Mouse (Mus musculus) splenic B cell, adult 2 months (primary cell): ENCODE results near the gene Manf.

Source experiments
- DNase-seq: peaks from one replicate; pipeline ENCODE4 v3.0.0-alpha.2; 2011; ENCODE audit warnings: low read depth, low spot score
- H3K27me3 ChIP-seq: 2 replicates; pipeline ENCODE4 v1.6.1; 2012; ENCODE audit warnings: mild to moderate bottlenecking, low read length, moderate library complexity, mixed read lengths; ENCODE audit not compliant: control insufficient read depth, poor library complexity, insufficient read depth, severe bottlenecking
- H3K36me3 ChIP-seq: 2 replicates; pipeline ENCODE4 v1.6.1; 2012; ENCODE audit warnings: mild to moderate bottlenecking, low read length, moderate library complexity, mixed read lengths; ENCODE audit not compliant: control insufficient read depth, poor library complexity, insufficient read depth, severe bottlenecking

Gene Manf

DNA sequence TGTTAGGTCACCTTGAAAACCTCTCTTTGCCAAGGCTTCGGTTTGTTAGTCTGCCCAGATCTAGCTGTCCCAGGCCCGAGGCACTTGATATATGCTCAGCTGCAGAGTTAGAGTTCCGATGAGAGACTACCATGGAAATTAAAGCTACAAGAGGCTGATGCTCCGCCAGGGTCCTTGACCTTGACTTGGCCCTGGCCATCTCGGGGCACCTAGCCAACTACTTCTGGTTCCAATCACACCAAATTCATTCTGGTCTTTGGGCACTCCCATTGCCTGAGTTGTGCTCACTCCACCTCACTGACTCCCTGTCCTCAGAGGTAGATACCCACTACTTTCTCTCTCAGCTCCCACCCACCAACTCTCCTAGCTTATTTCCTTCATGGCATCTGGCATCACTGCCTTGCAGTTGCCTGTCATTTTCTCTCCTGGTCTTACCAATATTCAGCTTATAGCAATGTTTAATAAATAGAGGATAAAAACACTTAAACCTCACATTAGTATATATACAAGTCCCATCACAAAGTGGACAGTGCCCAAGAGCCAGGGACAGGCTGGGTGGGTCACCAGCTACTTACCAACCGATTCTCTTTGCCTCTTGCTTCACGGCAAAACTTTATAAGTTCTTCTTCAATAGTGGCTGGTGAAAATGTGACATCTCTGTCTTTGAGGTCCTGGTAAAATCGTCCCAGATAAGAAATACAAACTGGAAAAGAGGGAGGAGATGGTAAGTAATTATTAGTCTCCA, 1.1 kb downstream of the Manf start:
- Histone ChIP-seq H3K27me3 (no peaks in the 10 kb centered on the region), H3K36me3 (peaks cover 3% of the 10 kb centered on the region)
- DNase-seq, result no peak

DNA sequence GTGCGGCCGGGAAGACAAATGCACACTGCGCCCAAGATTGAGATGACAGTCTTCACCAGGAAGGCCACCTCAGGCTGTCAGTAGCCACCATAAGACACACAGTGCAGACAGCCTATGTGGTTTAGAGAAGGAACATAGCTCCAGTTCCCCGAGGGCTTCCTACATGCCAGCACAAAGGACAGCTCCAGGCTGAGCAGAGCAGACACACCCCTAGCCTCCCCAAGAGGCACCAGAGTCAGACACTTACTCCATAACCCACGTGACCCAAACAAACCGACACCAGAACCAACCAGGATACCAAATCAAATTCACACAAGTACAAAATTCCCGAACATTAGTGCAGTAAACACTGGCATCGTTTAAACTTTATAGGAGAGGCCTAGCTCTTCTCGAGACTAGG, 2.5 kb downstream of the Manf start:
- peaks cover 3% of the 10 kb centered on the region for H3K36me3 ChIP-seq
- no peak for DNase-seq
- no peaks in the 10 kb centered on the region for H3K27me3 ChIP-seq

DNA sequence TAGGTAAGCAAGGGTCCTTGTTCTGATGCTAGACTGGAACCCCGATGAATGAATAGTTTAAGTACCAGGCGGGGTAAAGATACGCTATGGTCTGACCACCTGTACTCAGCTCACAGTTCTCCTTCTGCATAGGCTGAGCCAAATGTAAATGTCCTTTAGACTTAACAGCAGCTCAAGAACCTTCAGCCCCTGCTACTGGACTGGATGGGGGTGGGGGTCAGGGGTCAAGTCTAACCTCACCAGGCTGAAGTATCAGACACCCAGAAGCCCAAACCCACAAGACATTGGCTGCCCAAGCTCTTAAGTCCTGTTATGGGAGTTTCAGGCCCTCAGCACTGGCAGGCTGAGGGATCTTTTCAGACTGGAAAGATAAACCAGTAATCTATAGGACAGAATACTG, 3.4 kb downstream of the Manf start:
- no peak for DNase-seq

DNA sequence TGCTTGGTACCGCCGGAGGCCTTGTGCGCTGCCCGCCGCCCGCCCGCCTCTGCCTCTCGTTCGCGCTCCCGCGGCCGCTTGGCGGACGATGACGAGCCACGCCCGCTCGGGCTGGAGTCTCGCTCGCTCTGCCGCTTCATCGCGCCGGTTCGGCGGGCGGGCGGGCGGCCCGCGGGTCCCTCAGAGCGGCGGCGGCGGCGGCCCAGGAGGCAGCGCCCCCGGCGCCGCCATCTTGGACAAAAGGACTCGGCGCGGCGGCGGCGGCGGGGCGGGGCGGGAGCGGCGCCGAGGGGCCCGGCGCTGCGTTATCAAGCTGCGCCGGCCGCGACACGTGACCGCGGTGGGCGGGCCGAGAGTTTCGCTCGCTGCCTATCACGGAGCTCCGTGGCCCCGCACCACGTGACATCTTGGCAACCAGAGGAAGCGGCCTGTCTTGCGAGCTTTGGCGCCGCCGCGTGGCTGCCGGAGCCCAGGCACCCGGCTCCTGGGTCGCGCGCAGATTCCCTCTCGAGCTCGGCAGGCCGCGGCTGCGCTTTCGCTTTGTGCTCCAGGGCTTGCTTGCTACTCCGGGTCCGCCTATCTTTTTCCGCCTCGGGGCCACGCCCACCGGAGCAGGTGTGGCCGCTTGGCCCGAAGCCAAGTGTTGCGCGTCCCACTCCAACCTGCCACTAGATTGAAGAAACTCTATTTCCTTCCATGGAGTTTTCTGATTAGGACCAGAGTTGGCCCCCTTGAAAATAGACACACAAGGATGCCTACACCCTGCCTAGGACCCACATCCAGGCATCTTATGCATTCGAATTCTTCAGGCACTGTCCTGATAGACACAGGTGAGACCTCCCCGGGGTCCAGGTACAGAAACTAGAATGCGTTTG, 4.7 kb downstream of the Manf start, which contains the start of gene Rbm15b:
Rbm15b (minus strand) TSS at position 601 of the 875 bp plus-strand sequence.
- peak; percentile 99 for DNase-seq
- H3K27me3 ChIP-seq, result no peaks in the 10 kb centered on the region
- H3K36me3 ChIP-seq, result peaks cover 6% of the 10 kb centered on the region

More for the DNA sequence above, 3.4 kb downstream of the Manf start:
- H3K27me3 ChIP-seq, result no peaks in the 10 kb centered on the region
- peaks cover 6% of the 10 kb centered on the region for H3K36me3 ChIP-seq

DNA sequence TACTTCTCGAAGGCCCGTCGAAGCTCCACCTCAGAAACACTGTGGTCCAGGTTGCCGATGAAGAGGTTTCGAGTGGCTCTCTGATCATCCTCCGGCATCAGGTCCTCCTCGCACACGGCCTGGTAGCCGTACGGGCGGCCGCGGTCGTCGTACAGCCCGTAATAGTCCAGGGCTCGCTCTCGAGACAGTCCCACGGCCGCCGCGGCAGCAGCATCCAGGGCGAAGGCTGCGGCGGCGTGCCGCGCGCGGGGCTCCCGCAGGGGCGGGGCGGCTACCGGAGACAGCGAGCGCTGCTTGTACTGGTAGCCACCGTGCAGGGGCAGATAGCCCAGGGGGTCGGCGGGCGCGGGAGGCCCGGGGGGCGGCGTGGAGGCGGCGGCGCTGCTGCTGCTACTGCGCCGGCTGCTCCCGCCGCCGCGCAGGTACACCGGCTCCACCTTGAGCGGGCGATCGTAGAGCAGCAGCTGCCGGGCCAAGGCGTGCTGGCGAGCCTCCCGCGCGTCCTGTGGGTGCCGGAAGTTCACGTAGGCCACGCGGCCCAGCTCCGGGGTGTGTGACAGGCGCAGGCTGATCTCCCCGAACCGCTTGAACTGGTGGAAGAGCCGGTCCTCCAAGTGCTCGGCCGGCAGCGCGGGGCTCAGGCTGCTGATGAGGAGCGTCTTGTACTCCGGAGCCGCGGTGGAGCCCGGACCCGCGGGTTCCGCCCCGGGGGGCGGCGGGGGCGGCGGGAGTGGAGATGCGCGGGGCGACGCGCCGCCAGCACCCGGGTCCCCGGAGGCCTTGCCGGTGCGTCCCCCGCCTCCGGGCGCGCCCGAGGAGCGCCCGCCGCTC, 5.7 kb downstream of the Manf start:
- Histone ChIP-seq H3K27me3 (no peaks in the 10 kb centered on the region), H3K36me3 (peaks cover 7% of the 10 kb centered on the region)
- DNase-seq, result peak; percentile 62

DNA sequence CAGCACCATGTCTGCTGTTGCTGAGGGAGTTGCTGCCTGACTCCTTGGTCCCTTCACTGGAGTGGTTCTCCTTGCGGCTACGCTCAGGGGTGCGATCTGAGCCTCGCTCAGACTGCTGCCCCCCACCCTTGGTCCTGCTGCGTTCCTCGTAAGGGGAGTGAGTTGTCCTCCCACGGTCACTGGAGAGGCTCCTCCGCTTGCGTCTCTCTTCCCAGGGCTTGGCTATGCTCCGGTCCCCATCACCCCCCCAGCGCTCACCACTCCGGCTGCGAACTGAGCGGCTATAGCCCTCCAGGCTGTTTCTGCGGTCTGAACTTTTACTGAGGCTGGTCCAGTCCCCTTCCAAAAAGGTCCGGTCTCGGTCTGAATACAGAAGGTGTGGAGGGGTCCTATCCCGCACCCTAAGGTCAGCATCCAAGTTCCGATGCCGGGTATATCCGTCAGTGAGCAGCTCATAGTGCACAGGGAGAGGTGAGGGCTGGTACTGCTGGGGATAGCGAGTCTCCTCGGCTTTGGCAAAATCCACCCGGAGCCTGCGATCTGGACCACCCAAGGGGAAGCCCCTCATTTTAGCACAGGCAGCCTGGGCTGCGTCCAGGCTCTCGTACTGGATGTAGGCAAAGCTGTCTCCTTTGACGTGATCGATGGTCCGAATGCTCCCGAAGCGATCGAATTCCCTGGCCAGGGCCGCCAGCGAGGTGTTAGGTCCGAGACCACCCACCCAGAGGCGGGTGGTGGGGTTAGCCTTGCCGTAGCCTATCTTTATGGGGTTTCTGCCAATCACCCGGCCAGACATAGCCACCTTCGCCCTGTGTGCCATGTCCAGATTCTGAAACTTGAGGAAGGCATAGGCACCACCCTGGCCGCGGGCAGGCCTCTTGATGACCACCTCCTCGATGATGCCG, 6.5 kb downstream of the Manf start:
- peaks cover 6% of the 10 kb centered on the region for H3K36me3 ChIP-seq
- H3K27me3 ChIP-seq, result no peaks in the 10 kb centered on the region
- DNase-seq, result no peak

DNA sequence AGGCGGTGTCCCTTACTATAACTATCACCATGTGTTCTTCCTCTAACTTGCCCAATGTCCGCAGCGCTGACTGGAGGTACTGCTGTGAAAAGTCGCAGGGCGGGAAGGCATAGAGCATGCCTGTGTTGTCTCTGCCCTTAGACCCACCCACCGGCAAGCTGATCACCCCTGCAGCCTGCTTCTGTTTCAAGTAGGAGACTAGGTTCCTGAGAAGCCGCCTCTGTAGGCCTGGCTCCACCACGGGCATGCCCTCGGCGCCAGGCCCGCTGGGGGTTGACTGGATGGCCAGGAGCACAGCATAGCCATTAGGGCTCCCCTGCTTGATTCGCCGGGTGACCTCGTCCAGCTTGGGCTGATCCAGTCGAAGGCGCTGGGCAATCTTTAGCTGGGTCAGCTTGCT, 7.5 kb downstream of the Manf start:
- Histone ChIP-seq H3K36me3 (peaks cover 11% of the 10 kb centered on the region), H3K27me3 (no peaks in the 10 kb centered on the region)
- no peak for DNase-seq

DNA sequence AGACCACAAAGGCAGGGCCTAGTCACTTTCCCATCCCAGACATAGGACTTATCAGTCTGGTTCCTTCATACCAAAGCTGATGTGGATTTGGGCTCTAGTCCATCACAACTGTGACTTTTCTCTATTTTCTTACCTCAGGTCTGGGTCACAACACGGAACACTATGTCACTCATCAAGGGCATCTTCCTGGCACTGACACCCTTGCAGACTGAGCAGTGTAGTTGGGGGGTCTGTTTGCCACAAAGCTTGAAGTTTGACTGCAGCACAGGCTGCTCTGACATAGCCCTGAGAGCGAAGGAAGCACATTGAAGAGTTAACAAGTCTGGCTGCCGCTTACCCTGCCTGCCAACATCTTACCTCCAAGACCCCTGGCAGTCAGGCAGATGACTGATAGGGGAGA, 8.7 kb downstream of the Manf start:
- Histone ChIP-seq H3K36me3 (peaks cover 20% of the 10 kb centered on the region), H3K27me3 (no peaks in the 10 kb centered on the region)
- no peak for DNase-seq

DNA sequence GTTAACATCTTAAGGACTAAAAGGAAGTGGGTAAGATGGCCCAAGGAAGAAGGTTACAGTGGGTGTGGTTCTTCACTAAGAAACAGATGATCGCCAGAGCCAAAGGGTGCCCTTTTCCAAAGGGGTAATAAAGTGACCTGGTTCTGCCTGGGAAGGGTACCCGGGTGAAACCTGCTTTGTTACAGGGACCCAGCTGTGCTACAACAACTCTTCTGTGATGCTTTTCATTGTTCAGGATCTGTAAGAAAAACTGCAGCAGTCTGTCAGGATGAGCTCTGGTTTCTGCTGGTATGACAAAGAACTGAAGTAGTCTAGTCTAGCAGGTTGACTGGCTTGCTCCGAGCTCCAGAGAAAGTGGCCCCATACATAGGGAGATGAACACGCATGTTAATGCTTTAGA, 9.6 kb downstream of the Manf start:
- H3K27me3 ChIP-seq, result no peaks in the 10 kb centered on the region
- H3K36me3 ChIP-seq, result peaks cover 20% of the 10 kb centered on the region
- DNase-seq, result no peak

DNA sequence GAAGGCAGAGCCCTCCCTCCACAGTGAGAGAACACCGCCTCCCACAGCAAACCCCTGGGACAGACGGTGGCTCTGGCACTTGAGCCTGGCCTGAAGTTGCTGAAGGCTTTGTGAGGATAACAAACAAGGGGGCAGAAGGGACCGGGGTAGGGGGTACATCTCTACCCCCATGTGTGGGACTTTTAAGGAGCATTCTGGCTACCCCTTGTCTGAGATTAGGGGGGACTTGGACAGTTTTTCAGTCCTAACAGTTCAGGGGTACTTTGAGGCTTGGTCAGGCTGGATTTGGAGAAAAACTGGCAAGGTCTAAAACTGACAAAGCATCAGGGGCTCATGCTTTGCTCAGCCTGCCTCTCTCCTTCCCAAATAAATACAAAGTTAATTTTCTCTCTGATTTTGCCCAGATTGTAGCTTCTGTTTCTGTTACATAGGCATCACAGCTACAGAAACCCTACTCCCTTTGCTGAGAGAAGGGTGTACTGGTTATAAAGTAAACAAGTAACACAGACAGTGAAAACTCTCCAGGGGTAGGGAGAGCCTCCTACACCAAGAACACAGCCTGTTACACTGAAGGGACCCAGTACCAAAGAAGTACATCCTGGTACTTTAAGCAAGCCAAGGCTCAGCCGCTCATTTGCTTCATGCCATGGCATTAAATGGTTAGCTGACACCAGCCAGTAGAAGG, 10.6 kb downstream of the Manf start:
- H3K36me3 ChIP-seq, result peaks cover 20% of the 10 kb centered on the region
- no peaks in the 10 kb centered on the region for H3K27me3 ChIP-seq
- DNase-seq, result no peak

DNA sequence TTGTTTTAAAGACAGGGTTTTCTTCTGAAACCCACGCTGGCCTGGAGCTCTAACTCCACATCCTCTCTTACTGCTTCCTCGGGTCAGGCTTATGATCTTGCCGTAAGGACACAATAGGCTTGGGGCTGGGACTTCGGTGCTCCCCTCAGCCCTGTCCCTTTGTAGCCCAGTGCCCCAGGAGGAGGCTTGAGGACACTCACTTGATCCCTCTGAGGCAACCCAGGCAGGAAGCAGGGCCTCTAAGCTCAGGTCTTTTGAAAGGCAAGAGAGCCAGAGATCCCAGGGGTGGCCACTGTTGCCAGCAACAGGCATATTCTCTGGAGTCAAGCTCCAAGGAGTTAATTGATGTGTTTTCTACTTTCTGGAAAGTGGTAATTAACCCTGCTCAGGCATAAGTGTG, 12.3 kb downstream of the Manf start:
- peaks cover 20% of the 10 kb centered on the region for H3K36me3 ChIP-seq
- DNase-seq, result no peak
- H3K27me3 ChIP-seq, result no peaks in the 10 kb centered on the region

DNA sequence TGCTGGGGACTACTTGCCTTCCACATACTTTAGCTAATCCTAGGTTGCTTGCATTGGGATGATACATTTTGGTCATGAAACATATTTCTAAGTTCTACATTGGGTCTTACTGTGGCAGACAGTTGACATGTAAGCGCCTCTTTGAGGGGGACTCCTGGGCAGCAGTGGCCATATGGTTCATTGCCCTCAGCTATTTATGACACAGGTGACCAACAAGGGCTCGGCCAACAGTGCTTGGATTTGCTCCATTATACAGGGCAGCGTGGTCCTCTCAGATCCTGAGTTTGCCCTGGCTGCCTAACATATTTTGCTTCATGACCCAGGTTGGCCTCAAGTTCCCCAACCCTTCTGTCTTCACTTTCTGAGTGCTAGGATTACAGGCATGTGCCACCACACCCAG, 15.1 kb downstream of the Manf start:
- peaks cover 15% of the 10 kb centered on the region for H3K36me3 ChIP-seq
- H3K27me3 ChIP-seq, result no peaks in the 10 kb centered on the region
- no peak for DNase-seq

DNA sequence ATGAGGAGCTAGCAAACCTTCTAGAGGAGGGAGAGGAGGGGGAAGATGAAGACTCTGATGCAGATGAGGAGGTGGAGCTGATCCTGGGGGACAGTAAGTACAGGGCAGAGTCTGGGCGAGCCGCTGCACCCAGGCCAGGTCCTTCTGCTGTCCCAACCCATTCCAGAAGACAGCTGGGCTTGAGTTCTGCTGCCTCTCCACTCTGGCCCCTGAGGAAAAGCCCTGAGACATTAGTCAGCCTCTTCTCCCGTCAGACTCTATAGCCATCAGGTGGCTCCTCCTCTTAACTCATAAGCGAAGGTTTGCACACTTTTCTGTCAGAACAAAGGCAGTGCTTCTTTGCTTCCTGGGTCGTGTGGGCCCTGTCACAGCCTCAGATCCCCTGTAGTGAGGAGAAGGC, 17.6 kb downstream of the Manf start:
- DNase-seq, result no peak
- H3K36me3 ChIP-seq, result peaks cover 9% of the 10 kb centered on the region; the same call in 1 of the 2 replicates

More for the DNA sequence above, 17.6 kb downstream of the Manf start:
- H3K27me3 ChIP-seq, result no peaks in the 10 kb centered on the region
